Mouse (Mus musculus): ENCODE data around the gene Wif1. TPM values are rescaled to one million over a fixed set of nuclear protein-coding genes. Genes with fewer than 3 reads are reported as not detected.

Wif1 gene
- total and polyA plus RNA-seq, 3 experiments: not detected

GRCm38 (mm10) chr10:121016291-121016690 is 17.5 kb upstream of the Wif1 start:
- Histone ChIP-seq H3K9ac (ENCODE audit: insufficient read depth, low read depth) (no peak overlapping the region), H3K36me3 (replicated peaks in 1 of 2; ENCODE audit: control insufficient read depth in 1 of 2, insufficient read depth in 1 of 2, low read length in 1 of 2) (no peaks in the 10 kb centered on the region), H3K4me2 (ENCODE audit: insufficient read depth, low read depth, poor library complexity, severe bottlenecking) (no peak overlapping the region)

GRCm38 (mm10) chr10:121016711-121017503 is 16.9 kb upstream of the Wif1 start:
- dilution Hi-C loops (cut with MboI; ENCODE audit: extremely low pct_ligation_motif_present, extremely low pct_unique_long_range_greater_than_20kb, low sequenced_read_pairs): no loop called here
- Histone ChIP-seq H3K36me3 (replicated peaks in 1 of 2; ENCODE audit: control insufficient read depth in 1 of 2, insufficient read depth in 1 of 2, low read length in 1 of 2) (no peaks in the 10 kb centered on the region), H3K79me2 (replicated peaks; ENCODE audit: control insufficient read depth, extremely low read depth, insufficient read depth, poor library complexity, severe bottlenecking) (no peaks in the 10 kb centered on the region), H3K27me3 (replicated peaks) (no peaks in the 10 kb centered on the region), H3K9me3 (replicated peaks; ENCODE audit: low read length) (peaks cover 8% of the 10 kb centered on the region), H3K27ac (ENCODE audit: insufficient read depth, low read depth) (no peak overlapping the region), H3K4me1 (ENCODE audit: control insufficient read depth in 1 of 2, insufficient read depth in 2 of 2) (peaks cover 0 to 3% of the 10 kb centered on the region in 2 experiments; a peak in 2 of 4 replicates), H3K9ac (ENCODE audit: insufficient read depth, low read depth) (no peak overlapping the region), H3K4me2 (ENCODE audit: insufficient read depth, low read depth, poor library complexity, severe bottlenecking) (no peak overlapping the region), H3K4me3 (replicated peaks in 1 of 3; ENCODE audit: low read depth in 2 of 3, low read length in 2 of 3, poor library complexity in 1 of 3) (no peak overlapping the region)
- no peak for TF ChIP-seq NRF1 (IDR thresholded peaks at IDR 0.05; ENCODE audit: low read depth, low read length)
- no peak for TF ChIP-seq IRF4 (IDR thresholded peaks at IDR 0.05; ENCODE audit: low read depth, low read length)
- TF ChIP-seq SIN3A (IDR thresholded peaks at IDR 0.05; ENCODE audit: low read length): no peak
- no peak for TF ChIP-seq NELFE (IDR thresholded peaks at IDR 0.05; ENCODE audit: low read depth, low read length)
- TF ChIP-seq MXI1 (IDR thresholded peaks at IDR 0.05; ENCODE audit: low read depth, low read length): no peak
- TF ChIP-seq TCF12 (IDR thresholded peaks at IDR 0.05; ENCODE audit: low read depth, low read length): no peak
- no peak for TF ChIP-seq MAFK (IDR thresholded peaks at IDR 0.05; ENCODE audit: insufficient replicate concordance, low read length)
- no peak for TF ChIP-seq GABPA (IDR thresholded peaks at IDR 0.05; ENCODE audit: insufficient replicate concordance, low read depth, low read length)
- no peak for TF ChIP-seq TBP (conservative IDR thresholded peaks at IDR 0.05; ENCODE audit: low read depth, low read length)
- no peak for TF ChIP-seq UBTF (IDR thresholded peaks at IDR 0.05; ENCODE audit: low read depth, low read length)
- no peak for TF ChIP-seq ZMIZ1 (IDR thresholded peaks at IDR 0.05; ENCODE audit: low read depth, low read length)
- no peak for TF ChIP-seq MEF2A (IDR thresholded peaks at IDR 0.05; ENCODE audit: borderline replicate concordance, low read depth, low read length)
- TF ChIP-seq CTCF (conservative IDR thresholded peaks at IDR 0.05 in 1 of 2, IDR thresholded peaks at IDR 0.05 in 1 of 2; ENCODE audit: low read depth in 2 of 2, low read length in 2 of 2): no peak
- in situ Hi-C loops (cut with MboI; ENCODE audit: low pct_ligation_motif_present, low pct_unique_long_range_greater_than_20kb, low sequenced_read_pairs): no loop called here
- DNase-seq (ENCODE audit: extremely low read depth): no peak

More at GRCm38 (mm10) chr10:121016291-121016690, 17.5 kb upstream of the Wif1 start:
- dilution Hi-C loops (cut with MboI; ENCODE audit: extremely low pct_ligation_motif_present, extremely low pct_unique_long_range_greater_than_20kb, low sequenced_read_pairs): no loop called here
- H3K27ac ChIP-seq (ENCODE audit: insufficient read depth, low read depth): no peak overlapping the region
- no peak overlapping the region for H3K4me3 ChIP-seq (replicated peaks in 1 of 3; ENCODE audit: low read depth in 2 of 3, low read length in 2 of 3, poor library complexity in 1 of 3)
- no peaks in the 10 kb centered on the region for H3K27me3 ChIP-seq (replicated peaks)
- no peaks in the 10 kb centered on the region for H3K79me2 ChIP-seq (replicated peaks; ENCODE audit: control insufficient read depth, extremely low read depth, insufficient read depth, poor library complexity, severe bottlenecking)
- TF ChIP-seq SIN3A (IDR thresholded peaks at IDR 0.05; ENCODE audit: low read length): no peak
- TF ChIP-seq MXI1 (IDR thresholded peaks at IDR 0.05; ENCODE audit: low read depth, low read length): no peak
- TF ChIP-seq ZC3H11A (IDR thresholded peaks at IDR 0.05; ENCODE audit: low read depth, low read length): no peak
- TF ChIP-seq NELFE (IDR thresholded peaks at IDR 0.05; ENCODE audit: low read depth, low read length): no peak
- no peak for TF ChIP-seq ZKSCAN1 (IDR thresholded peaks at IDR 0.05; ENCODE audit: borderline replicate concordance, low read depth, low read length)
- no peak for TF ChIP-seq BHLHE40 (IDR thresholded peaks at IDR 0.05; ENCODE audit: low read depth, low read length)
- no peak for TF ChIP-seq POLR2AphosphoS2 (IDR thresholded peaks at IDR 0.05; ENCODE audit: low read depth, low read length)
- no peak for TF ChIP-seq ZNF384 (IDR thresholded peaks at IDR 0.05; ENCODE audit: low read depth, low read length)
- TF ChIP-seq EP300 (IDR thresholded peaks at IDR 0.05; ENCODE audit: low read length): no peak
- TF ChIP-seq NRF1 (IDR thresholded peaks at IDR 0.05; ENCODE audit: low read depth, low read length): no peak
- TF ChIP-seq MYC (IDR thresholded peaks at IDR 0.05; ENCODE audit: low read depth, low read length): no peak
- TF ChIP-seq CTCF (conservative IDR thresholded peaks at IDR 0.05 in 1 of 2, IDR thresholded peaks at IDR 0.05 in 1 of 2; ENCODE audit: low read depth in 2 of 2, low read length in 2 of 2): no peak
- no peak for TF ChIP-seq IRF4 (IDR thresholded peaks at IDR 0.05; ENCODE audit: low read depth, low read length)
- TF ChIP-seq MAFK (IDR thresholded peaks at IDR 0.05; ENCODE audit: insufficient replicate concordance, low read length): no peak
- TF ChIP-seq USF2 (conservative IDR thresholded peaks at IDR 0.05; ENCODE audit: low read depth, low read length): no peak
- no peak for TF ChIP-seq ELF1 (IDR thresholded peaks at IDR 0.05; ENCODE audit: low read depth, low read length)
- no peak for TF ChIP-seq SMC3 (IDR thresholded peaks at IDR 0.05; ENCODE audit: low read depth, low read length)
- no peak for TF ChIP-seq USF1 (IDR thresholded peaks at IDR 0.05; ENCODE audit: low read depth, low read length)
- in situ Hi-C loops (cut with MboI; ENCODE audit: low pct_ligation_motif_present, low pct_unique_long_range_greater_than_20kb, low sequenced_read_pairs): no loop called here
- no peak for DNase-seq (ENCODE audit: extremely low read depth)
- peaks cover 8% of the 10 kb centered on the region for H3K9me3 ChIP-seq (replicated peaks; ENCODE audit: low read length)
- peaks cover 0 to 3% of the 10 kb centered on the region in 2 experiments; a peak in 2 of 4 replicates for H3K4me1 ChIP-seq (ENCODE audit: control insufficient read depth in 1 of 2, insufficient read depth in 2 of 2)

Data from CH12.LX (cell line).